Mouse (Mus musculus): ENCODE results near the gene Ephb4. TPM values are rescaled to one million over a fixed set of nuclear protein-coding genes. Genes with fewer than 3 reads are reported as not detected.
A peak's percentile ranks its signal among the peaks of the same experiment; 100 is the strongest.

Gene Ephb4
- polyA plus RNA-seq, 1 experiment from 2014 or later: 5.7 TPM

DNA sequence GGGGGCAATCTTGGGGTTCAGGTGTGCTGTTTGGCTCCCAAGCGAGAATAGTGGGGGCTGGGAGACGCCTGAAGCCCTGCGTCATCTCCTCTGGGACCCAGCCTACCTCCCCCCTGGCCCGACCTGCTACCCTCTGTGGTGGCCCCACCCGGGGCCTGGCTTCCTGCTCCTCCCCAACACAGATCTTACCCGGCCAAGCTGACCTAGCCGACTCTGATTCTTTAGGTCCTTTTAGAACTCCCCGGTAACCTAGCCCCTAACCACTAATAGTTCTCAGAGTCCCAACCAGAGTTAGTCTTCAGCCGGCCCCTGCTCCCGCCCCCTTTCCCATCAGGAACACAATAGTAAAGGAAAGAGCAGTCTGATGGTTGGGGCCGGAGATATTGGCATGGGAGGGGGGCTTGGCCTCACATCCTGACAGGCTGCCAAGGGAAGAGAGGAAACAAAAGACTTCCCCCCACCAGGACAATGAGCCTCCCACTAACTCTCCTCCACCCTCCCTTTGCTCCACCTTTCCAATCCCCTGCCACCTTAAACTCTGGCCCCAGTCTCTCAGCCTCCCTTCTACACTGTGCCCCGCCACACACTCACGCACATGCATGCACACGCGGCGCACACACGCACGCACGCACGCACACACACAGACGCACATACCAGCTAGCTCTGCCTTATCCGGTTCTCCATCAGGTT, 10.5 kb upstream of the Ephb4 start:
- Histone ChIP-seq H3K27me3 (ENCODE audit: insufficient read depth, low read length) (0 out of 2 replicates have a peak, but pooled peaks cover 2% of the 10 kb centered on the region), H3K4me2 (ENCODE audit: low read depth, low read length) (peak overlapping the region; percentile 84; the same call in 1 of the 2 replicates), H3K9me3 (ENCODE audit: low read length) (no peaks in the 10 kb centered on the region), H3K9ac (replicated peaks) (0 out of 2 replicates have a peak overlapping the region, but pooled peaks have one; percentile 37), H3K4me1 (ENCODE audit: insufficient read depth) (peaks cover 18% of the 10 kb centered on the region), H3K4me3 (ENCODE audit: low read depth, low read length) (0 out of 2 replicates have a peak overlapping the region, but pooled peaks have one; percentile 45), H3K36me3 (replicated peaks; ENCODE audit: insufficient read depth, low read length) (no peaks in the 10 kb centered on the region), H3K27ac (ENCODE audit: low read depth) (peak overlapping the region; percentile 62)
- TF ChIP-seq EP300 (IDR thresholded peaks at IDR 0.05; ENCODE audit: low read depth) (no peak), CTCF (IDR thresholded peaks at IDR 0.05; ENCODE audit: low read depth) (no peak)
- DNase-seq (no peak), ATAC-seq (0 out of 2 replicates have a peak, but pooled peaks have one; percentile 12)
- 26% methylated on average over 20 of the region's 22 CpGs for WGBS (ENCODE audit: insufficient replicate concordance)

DNA sequence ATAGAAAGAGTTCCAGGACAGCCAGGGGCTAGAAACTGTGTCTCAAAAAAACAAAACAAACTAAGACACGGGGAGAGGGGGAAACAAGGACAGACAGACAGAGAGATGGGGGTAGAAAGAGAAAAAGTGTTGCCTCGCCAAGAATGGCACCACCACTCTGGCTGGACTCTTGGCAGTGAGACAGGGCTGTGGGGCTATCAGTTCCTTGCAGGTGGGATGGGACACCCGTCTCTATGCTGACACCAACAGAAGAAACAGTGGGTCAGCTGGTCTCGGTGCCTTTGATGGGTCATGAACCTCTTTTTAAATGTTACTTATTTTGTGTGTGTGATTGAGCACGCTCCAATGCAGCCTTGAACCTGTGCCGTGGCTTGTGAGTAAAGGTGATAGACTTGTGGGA, 9.7 kb upstream of the Ephb4 start:
- DNase-seq (no peak), ATAC-seq (no peak)
- H3K36me3 ChIP-seq (replicated peaks; ENCODE audit: insufficient read depth, low read length): no peaks in the 10 kb centered on the region
- no peak overlapping the region for H3K9ac ChIP-seq (replicated peaks)
- no peak overlapping the region for H3K4me3 ChIP-seq (ENCODE audit: low read depth, low read length)
- TF ChIP-seq EP300 (IDR thresholded peaks at IDR 0.05; ENCODE audit: low read depth): no peak
- no peak for TF ChIP-seq CTCF (IDR thresholded peaks at IDR 0.05; ENCODE audit: low read depth)
- H3K9me3 ChIP-seq (ENCODE audit: low read length): no peaks in the 10 kb centered on the region
- H3K27me3 ChIP-seq (ENCODE audit: insufficient read depth, low read length): 0 out of 2 replicates have a peak, but pooled peaks cover 2% of the 10 kb centered on the region
- peaks cover 20% of the 10 kb centered on the region for H3K4me1 ChIP-seq (ENCODE audit: insufficient read depth)
- H3K4me2 ChIP-seq (ENCODE audit: low read depth, low read length): no peak overlapping the region
- H3K27ac ChIP-seq (ENCODE audit: low read depth): no peak overlapping the region
- 63% methylated on average over 6 of the region's 6 CpGs for WGBS (ENCODE audit: insufficient replicate concordance)

DNA sequence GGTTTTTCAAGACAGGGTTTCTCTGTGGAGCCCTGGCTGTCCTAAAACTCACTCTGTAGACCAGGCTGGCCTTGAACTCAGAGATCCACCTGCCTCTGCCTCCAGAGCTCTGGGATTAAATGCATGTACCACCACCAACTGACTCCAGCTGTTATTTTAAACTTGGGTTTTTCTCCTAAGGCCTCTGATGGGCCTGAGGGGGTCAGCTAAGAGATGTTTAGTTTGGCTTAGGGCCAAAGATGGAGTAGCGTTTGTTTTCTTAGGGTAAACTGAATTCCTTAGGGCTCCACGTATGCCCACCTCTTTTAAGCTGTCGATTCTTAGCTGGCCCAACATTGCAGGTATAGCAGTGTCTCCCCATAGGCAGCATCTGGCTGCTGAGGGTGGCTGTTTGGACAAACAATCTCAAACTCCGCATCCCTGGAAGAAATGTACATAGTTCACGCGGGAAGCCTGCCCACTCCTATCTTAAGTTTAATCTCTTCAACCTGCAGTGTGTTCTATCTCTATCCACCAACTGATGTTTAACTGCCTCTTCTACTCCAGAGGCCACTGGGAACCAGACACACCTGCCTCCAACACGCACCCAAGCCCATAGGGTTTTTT, 7.4 kb upstream of the Ephb4 start:
- 50% methylated on average over 7 of the region's 7 CpGs for WGBS (ENCODE audit: insufficient replicate concordance)
- H3K27me3 ChIP-seq (ENCODE audit: insufficient read depth, low read length): 0 out of 2 replicates have a peak, but pooled peaks cover 2% of the 10 kb centered on the region
- no peaks in the 10 kb centered on the region for H3K36me3 ChIP-seq (replicated peaks; ENCODE audit: insufficient read depth, low read length)
- no peak overlapping the region for H3K4me2 ChIP-seq (ENCODE audit: low read depth, low read length)
- no peak for DNase-seq
- H3K4me3 ChIP-seq (ENCODE audit: low read depth, low read length): no peak overlapping the region
- no peak overlapping the region for H3K27ac ChIP-seq (ENCODE audit: low read depth)
- H3K9ac ChIP-seq (replicated peaks): no peak overlapping the region
- H3K9me3 ChIP-seq (ENCODE audit: low read length): no peaks in the 10 kb centered on the region
- ATAC-seq: no peak
- peaks cover 19% of the 10 kb centered on the region for H3K4me1 ChIP-seq (ENCODE audit: insufficient read depth)
- TF ChIP-seq CTCF (IDR thresholded peaks at IDR 0.05; ENCODE audit: low read depth): no peak

DNA sequence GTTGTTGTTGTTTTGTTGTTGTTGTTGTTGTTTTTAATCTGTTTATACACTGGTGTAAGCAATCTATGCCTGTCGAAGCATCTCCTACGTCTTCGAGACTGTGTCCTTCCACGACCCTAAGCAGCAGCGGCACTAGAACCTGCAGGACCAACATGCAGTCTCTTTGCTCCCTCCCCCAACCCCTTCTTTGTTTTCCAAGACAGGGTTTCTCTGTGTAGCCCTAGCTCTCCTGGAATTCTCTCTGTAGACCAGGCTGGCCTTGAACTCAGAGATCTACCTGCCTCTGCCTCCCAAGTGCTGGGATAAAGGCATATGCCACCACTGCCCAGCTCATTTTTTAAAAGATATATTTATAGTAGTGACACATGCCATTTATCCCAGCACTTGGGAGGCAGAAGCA, 6.5 kb upstream of the Ephb4 start:
- Histone ChIP-seq H3K4me2 (ENCODE audit: low read depth, low read length) (no peak overlapping the region), H3K36me3 (replicated peaks; ENCODE audit: insufficient read depth, low read length) (no peaks in the 10 kb centered on the region), H3K27ac (ENCODE audit: low read depth) (no peak overlapping the region), H3K27me3 (ENCODE audit: insufficient read depth, low read length) (peaks cover 10% of the 10 kb centered on the region; the same call in 1 of the 2 replicates), H3K9me3 (ENCODE audit: low read length) (no peaks in the 10 kb centered on the region), H3K4me3 (ENCODE audit: low read depth, low read length) (no peak overlapping the region), H3K4me1 (ENCODE audit: insufficient read depth) (peaks cover 19% of the 10 kb centered on the region), H3K9ac (replicated peaks) (no peak overlapping the region)
- ATAC-seq: no peak
- WGBS (ENCODE audit: insufficient replicate concordance): 93% methylated on average over 5 of the region's 5 CpGs
- TF ChIP-seq EP300 (IDR thresholded peaks at IDR 0.05; ENCODE audit: low read depth) (no peak), CTCF (IDR thresholded peaks at IDR 0.05; ENCODE audit: low read depth) (no peak)
- no peak for DNase-seq

DNA sequence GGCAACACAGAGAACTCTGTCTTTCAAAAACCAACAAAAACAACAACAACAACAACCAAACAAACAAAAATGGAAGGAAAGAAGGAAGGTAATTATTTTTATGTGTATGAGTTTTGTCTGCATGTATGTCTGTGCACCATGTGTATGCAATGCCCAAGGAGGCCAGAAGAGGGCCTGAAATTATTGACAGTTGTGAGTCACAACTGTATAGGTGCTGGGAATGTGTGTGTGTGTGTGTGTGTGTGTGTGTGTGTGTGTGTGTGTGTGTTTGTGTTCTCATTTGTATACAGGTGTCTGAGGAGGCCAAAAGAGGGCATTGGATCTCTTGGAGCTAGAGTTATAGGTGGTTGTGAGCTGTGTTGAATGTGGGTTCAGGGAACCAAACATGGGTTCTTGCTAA, 6.0 kb upstream of the Ephb4 start:
- ATAC-seq (no peak), DNase-seq (no peak)
- Histone ChIP-seq H3K4me2 (ENCODE audit: low read depth, low read length) (no peak overlapping the region), H3K27ac (ENCODE audit: low read depth) (no peak overlapping the region), H3K4me1 (ENCODE audit: insufficient read depth) (peaks cover 17% of the 10 kb centered on the region), H3K27me3 (ENCODE audit: insufficient read depth, low read length) (peaks cover 14% of the 10 kb centered on the region), H3K4me3 (ENCODE audit: low read depth, low read length) (no peak overlapping the region), H3K9me3 (ENCODE audit: low read length) (no peaks in the 10 kb centered on the region), H3K36me3 (replicated peaks; ENCODE audit: insufficient read depth, low read length) (no peaks in the 10 kb centered on the region), H3K9ac (replicated peaks) (no peak overlapping the region)
- no peak for TF ChIP-seq EP300 (IDR thresholded peaks at IDR 0.05; ENCODE audit: low read depth)
- peak; percentile 35 for TF ChIP-seq CTCF (IDR thresholded peaks at IDR 0.05; ENCODE audit: low read depth)

DNA sequence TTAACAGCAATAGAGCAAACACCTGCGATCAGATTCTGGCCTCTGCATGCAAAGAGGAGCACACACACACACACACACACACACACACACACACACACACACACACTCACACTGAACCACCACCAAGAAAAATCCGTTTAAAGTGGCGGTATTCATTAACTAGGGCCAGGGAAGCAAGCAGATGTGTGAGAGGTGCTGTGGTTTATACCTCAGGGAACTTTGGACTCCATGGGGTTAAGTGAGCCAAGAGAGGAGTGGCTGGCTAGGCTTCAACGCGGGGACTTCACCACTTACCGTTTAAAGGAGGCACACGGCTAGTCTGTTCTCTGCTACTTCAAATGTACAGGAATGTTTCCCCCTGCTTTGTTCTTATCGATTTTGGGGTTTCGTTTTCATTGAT, 4.1 kb upstream of the Ephb4 start:
- ATAC-seq (peak; percentile 77), DNase-seq (peak; percentile 67)
- H3K4me2 ChIP-seq (ENCODE audit: low read depth, low read length): 0 out of 2 replicates have a peak overlapping the region, but pooled peaks have one; percentile 22
- H3K27me3 ChIP-seq (ENCODE audit: insufficient read depth, low read length): peaks cover 30% of the 10 kb centered on the region
- H3K4me1 ChIP-seq (ENCODE audit: insufficient read depth): peaks cover 10% of the 10 kb centered on the region; the same call in 1 of the 2 replicates
- H3K27ac ChIP-seq (ENCODE audit: low read depth): peak overlapping the region; percentile 85; the same call in 1 of the 2 replicates
- H3K9me3 ChIP-seq (ENCODE audit: low read length): no peaks in the 10 kb centered on the region
- H3K36me3 ChIP-seq (replicated peaks; ENCODE audit: insufficient read depth, low read length): no peaks in the 10 kb centered on the region
- no peak overlapping the region for H3K4me3 ChIP-seq (ENCODE audit: low read depth, low read length)
- 22% methylated on average over 9 of the region's 9 CpGs for whole genome bisulfite sequencing (ENCODE audit: insufficient replicate concordance)
- no peak overlapping the region for H3K9ac ChIP-seq (replicated peaks)
- TF ChIP-seq CTCF (IDR thresholded peaks at IDR 0.05; ENCODE audit: low read depth): no peak
- no peak for TF ChIP-seq EP300 (IDR thresholded peaks at IDR 0.05; ENCODE audit: low read depth)

Measured in liver, postnatal 0 days (tissue).